Mouse (Mus musculus) layer of hippocampus, postnatal 25 days (tissue): ENCODE measurements around the gene Tinagl1. TPM values are rescaled to one million over a fixed set of nuclear protein-coding genes. Genes with fewer than 3 reads are reported as not detected.

ENCODE experiments used
- DNase-seq, 2 experiments: peaks; one replicate each; pipeline ENCODE4 v3.0.0; 2022; ENCODE audit warnings: mixed read lengths in 2 of 2, low spot score in 1 of 2; ENCODE audit errors: extremely low spot score in 1 of 2
- total RNA-seq, 2 experiments: library from RNA; stranded (reverse); gene quantifications; 2 replicates each; pipeline ENCODE4 v1.2.3; 2021

Gene Tinagl1
- total RNA-seq: 1 to 10 TPM; 7.5 to 8.7 TPM

GRCm38 (mm10) chr4:130175072-130175711, at the start of gene Tinagl1:
Gene Tinagl1 (minus strand): TSS chr4:130175122.
- DNase-seq: no peak

DNA sequence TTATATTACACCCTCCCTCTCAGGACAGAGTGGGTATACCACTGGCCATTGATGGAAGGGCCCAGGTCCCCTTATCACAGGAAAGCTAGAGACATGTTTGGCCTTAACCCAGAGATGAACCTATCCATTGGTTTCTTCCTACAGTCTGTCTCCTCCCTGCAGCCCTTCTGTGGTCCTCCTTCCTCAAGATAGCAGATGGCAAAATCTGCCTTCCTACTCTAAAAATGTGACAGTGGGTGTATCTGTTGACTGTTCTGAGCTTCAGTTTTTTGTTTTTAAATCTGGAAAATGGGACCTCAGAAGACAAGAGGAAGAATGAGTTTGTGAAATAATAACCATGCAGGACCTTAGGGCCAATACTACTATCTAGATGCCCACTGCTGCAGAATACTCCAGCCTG, 49.1 kb upstream of the Tinagl1 start:
- no peak for DNase-seq

GRCm38 (mm10) chr4:130222179-130222578, 47.3 kb upstream of the Tinagl1 start, which contains the start of gene Gm853:
Gene Gm853 (minus strand): TSS chr4:130222401.
- DNase-seq: no peak

GRCm38 (mm10) chr4:130220176-130220575, 45.3 kb upstream of the Tinagl1 start:
- no peak for DNase-seq

DNA sequence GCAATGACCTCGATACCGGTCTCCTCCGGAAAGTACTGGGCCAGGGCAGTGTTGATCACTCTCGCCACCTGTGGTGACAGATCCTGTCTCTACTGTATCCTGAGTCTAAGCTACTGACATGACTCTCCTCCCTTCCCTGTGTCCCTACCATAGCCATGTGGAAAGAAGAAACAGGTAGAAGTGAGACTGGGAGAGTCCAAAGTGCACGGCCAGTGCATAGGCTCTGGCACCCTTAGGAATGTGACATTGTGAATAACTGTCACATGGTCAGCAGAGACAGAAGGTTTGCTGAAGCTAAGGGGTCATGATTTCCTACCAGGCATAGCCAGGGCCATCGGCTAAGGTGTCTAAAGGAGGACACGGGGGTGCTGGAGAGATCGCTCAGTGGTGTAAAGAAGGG, 40.5 kb upstream of the Tinagl1 start:
- no peak for DNase-seq

DNA sequence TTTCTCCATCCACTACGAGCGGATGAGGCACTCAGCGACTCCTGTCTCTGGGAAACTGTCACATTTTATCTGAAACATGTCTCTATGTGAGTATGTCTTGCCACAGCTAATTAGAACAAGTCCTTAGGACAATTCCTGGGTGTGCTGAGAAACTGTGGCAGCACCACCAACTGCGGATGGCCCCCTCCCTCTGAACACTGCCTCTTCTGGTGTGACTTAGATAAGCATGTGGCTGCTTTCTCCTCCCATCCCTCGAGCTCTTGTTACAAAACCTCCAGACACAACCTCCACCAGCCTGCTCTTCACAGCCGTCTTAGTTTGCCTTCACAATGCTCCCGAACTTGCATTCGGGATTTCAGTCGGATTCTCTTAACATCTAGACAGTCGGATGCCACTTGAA, 38.9 kb upstream of the Tinagl1 start:
- DNase-seq: no peak

GRCm38 (mm10) chr4:130213197-130213596, 38.3 kb upstream of the Tinagl1 start:
- no peak for DNase-seq

GRCm38 (mm10) chr4:130212421-130212820, 37.5 kb upstream of the Tinagl1 start:
- no peak for DNase-seq

DNA sequence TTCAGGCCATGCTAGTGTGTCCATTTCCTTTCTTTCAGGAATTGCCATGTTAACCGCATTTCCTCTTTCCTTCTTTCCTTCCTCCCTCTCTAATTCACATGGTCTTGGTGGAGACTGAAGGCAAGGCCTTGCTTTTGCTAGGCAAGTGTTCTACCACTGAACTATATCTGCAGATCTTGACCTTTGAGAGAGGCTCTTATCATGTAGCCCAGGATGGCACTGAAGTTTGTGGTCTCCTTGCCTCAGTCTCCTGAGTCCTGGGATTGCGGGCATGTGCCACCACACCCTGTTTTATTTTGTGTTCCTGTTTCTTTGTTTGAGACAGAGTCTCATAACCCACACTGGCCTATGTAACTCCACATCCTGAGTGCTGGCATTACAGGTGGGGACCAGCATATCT, 36.9 kb upstream of the Tinagl1 start:
- no peak for DNase-seq

GRCm38 (mm10) chr4:130198694-130199670, 24.1 kb upstream of the Tinagl1 start:
- DNase-seq: peak; percentile 92 to 99

GRCm38 (mm10) chr4:130196542-130196941, 21.6 kb upstream of the Tinagl1 start:
- DNase-seq: no peak

DNA sequence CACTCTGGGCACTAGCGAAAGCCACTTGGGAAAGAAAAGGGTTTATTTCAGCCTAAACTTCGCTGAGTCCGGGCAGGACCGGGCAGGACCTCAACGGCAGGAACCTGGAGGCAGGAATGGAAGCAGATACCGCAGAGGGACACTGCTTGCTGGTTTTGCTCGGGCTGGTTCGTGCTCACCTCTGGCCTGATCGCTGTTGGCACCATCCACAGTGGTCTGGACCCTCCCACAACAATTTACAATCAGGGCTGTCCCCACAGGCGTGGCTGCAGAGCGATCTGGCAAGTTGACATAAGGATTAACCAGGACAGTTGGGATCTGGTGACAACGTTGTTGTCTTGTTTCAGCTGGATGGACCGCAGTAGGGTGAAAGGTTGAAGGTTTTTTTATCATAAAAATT, 21.0 kb upstream of the Tinagl1 start:
- no peak for DNase-seq

GRCm38 (mm10) chr4:130192266-130192665, 17.3 kb upstream of the Tinagl1 start:
- no peak for DNase-seq

GRCm38 (mm10) chr4:130189606-130190005, 14.7 kb upstream of the Tinagl1 start:
- DNase-seq: no peak

DNA sequence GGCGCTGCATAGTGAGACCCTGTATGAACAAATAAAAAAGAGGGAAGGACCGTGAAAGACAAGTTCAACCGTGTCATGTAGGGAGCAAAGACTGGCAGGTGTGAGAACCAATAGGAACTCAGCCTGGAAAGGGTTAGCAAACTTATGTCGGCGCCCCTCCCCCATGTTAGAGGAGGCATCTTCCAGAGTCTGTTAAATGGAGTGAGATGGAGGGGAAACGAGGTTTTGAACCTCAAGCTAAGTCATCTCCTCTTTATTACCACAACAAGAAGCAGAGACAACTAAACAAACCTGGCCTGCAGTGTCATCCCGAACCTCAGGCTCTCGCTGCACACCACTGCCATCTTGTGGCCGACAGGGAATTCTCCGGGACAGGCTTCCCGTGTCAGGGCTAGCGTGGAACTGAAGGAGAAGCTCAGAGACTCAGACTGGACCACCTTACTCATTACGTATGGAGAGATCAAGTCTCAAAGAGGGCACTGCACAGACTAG, 13.9 kb upstream of the Tinagl1 start:
- peak; percentile 71 to 91 for DNase-seq

GRCm38 (mm10) chr4:130186891-130187290, 12.0 kb upstream of the Tinagl1 start:
- DNase-seq: no peak

DNA sequence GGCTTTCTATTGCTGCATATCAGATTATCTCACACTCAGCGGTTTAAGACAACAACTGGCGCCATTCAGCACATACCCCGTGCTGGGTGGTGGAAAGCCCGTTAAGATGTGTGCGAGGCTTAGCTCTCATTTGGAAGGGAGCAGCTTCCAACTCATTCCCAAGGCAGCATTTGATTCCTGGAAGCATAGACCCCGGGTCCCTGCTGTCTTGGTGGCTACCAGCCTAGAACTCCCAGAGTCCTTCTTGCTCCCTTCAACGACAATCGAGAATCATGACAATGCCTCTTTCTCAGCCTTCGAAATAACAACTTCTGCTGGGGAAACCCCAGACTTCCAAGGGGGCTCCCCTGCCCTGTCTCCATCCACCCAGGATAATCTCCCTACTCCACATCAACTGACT, 11.5 kb upstream of the Tinagl1 start:
- DNase-seq: no peak

DNA sequence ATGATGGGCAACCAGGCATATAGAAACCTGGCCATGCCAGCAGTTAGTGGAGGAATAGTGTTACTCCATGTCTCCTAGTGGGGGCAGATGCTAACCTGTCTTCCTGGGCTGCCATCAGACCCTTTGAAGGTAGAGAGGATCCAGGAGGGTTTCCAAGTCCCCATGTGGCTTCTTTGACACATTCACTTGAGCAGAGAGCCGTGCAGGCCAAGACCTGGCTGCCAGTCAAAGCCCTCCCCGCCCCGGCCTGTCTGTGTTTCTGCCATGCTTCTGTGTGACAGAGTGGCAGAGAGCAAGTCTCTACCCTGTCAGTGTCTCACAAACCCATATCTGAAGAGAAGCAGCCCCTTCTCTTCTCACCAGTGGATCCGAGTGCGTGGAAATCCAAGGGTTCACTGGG, 9.0 kb upstream of the Tinagl1 start:
- DNase-seq: no peak

- DNase-seq: no peak
Observed at GRCm38 (mm10) chr4:130183023-130183422, 8.1 kb upstream of the Tinagl1 start.

DNA sequence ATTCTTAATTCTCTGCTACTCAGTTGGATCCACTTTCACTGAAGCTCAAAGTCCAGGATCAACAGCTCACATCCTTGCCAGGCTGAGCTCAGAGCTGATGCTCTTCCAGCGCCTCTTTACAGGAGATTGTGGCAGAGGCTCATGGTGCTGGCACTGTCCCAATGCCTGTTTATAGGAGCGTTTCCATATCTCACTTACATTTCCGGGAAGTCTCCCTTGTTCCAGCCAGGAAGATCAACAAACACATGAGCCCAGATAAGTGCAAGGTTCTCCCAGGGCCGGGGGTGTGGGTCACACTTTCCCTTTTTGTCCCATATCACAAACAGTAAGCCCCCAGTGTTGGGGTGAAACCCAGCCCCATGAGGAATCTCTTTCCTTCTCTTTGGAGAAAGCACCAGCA, 7.0 kb upstream of the Tinagl1 start:
- DNase-seq: no peak

DNA sequence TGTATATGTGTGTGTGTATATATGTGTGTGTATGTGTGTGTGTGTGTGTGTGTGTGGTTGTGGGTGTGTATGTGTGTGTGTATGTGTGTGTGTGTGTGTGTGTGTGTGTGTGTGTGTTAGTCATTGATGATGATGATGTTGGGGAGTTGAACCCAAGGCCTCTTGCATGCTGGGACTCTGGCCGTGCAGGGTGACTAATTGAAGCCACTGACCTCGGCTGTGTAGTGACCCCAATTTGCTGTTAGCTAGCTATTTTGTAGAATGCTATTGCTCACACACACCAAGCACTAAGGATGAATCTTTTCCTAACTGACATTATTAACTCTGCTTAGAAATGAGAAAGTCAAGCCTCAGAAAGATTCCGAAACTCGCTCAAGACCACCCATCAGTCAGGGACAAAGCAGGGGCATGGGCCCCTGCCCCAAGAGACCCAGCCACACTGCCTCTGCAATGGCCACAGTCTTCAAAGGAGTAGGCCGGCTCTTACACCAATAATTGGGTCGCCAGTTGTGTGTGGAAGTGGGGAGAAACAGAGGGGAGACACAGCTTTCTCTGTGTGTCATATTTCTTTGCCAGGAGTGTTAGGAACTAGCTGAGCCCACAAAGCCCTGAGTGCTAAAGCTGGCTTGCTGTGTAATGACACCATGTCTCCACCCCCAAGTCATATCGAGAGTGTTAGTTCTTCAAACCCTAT, 6.1 kb upstream of the Tinagl1 start:
- DNase-seq: no peak
